In genomic region chr12:108212476-108212875, GRCm38 (mm10) we compare ENCODE assay signal across 16 mouse cellular contexts. TPM values are rescaled to one million over a fixed set of nuclear protein-coding genes. Genes with fewer than 3 reads are reported as not detected.
DNase-seq lines count a peak whose midpoint lies in the region; ATAC-seq and TF ChIP-seq lines count a peak whose summit lies in the region.
"Had no signal": no experiment of that assay in that cellular context is flagged by ENCODE, and none has a peak within 500 bp of the region (broad histone marks: within the 10 kb centered on the region; RNA-seq: fewer than 3 reads in every experiment).

No protein-coding gene starts in this region.

- ATAC-seq in lung, embryonic 14.5 days (ENCODE audit: insufficient read depth), result no peak; the same call in 1 of the 2 replicates
- no peak for ATAC-seq in lung, postnatal 0 days
- ATAC-seq: Patski had no signal

- H3K4me1 ChIP-seq in lung, embryonic 14.5 days (ENCODE audit: insufficient read depth), result peaks cover 6% of the 10 kb centered on the region
- H3K4me1 ChIP-seq in lung, postnatal 0 days (ENCODE audit: insufficient read depth, low read depth, low read length), result no peaks in the 10 kb centered on the region
- 0 out of 2 replicates have a peak, but pooled peaks cover 1% of the 10 kb centered on the region for H3K4me1 ChIP-seq in cortical plate, adult 2 months (ENCODE audit: control insufficient read depth, insufficient read depth, low read length)
- peaks cover 84% of the 10 kb centered on the region for H3K4me1 ChIP-seq in limb, embryonic 10.5 days

- no peak overlapping the region for H3K9ac ChIP-seq in lung, embryonic 14.5 days
- no peak overlapping the region for H3K9ac ChIP-seq in lung, postnatal 0 days (replicated peaks; ENCODE audit: low read depth)

- 0 out of 2 replicates have a peak overlapping the region, but pooled peaks have one; percentile 18 for H3K27ac ChIP-seq in lung, embryonic 14.5 days (ENCODE audit: low read depth)
- no peak overlapping the region for H3K27ac ChIP-seq in lung, postnatal 0 days (ENCODE audit: low read length)
- H3K27ac ChIP-seq in cortical plate, adult 2 months (ENCODE audit: insufficient read depth, low read length), result 0 out of 2 replicates have a peak overlapping the region, but pooled peaks have one; percentile 14
- peak overlapping the region; percentile 70 for H3K27ac ChIP-seq in limb, embryonic 10.5 days
- H3K27ac ChIP-seq in gastrocnemius, adult 2 months, result no peak overlapping the region

- H3K27me3 ChIP-seq in lung, embryonic 14.5 days (ENCODE audit: insufficient read depth, low read length), result no peaks in the 10 kb centered on the region
- no peaks in the 10 kb centered on the region for H3K27me3 ChIP-seq in lung, postnatal 0 days (replicated peaks; ENCODE audit: insufficient read depth, low read length)
- H3K27me3 ChIP-seq in limb, embryonic 10.5 days (ENCODE audit: low read depth, poor library complexity, severe bottlenecking), result peaks cover 4% of the 10 kb centered on the region; the same call in 1 of the 2 replicates
- H3K27me3 ChIP-seq: neural tube, embryonic 12.5 days; Patski had no signal

- intact Hi-C loops in gastrocnemius, adult 2 months (cut with DNase I), result no loop called here

- no peaks in the 10 kb centered on the region for H3K9me3 ChIP-seq in lung, embryonic 14.5 days (ENCODE audit: low read depth, low read length)
- H3K9me3 ChIP-seq in lung, postnatal 0 days (ENCODE audit: low read length), result no peaks in the 10 kb centered on the region
- no peaks in the 10 kb centered on the region for H3K9me3 ChIP-seq in limb, embryonic 10.5 days (replicated peaks)
- H3K9me3 ChIP-seq: neural tube, embryonic 12.5 days had no signal

- TF ChIP-seq CTCF in lung, embryonic 14.5 days (IDR thresholded peaks at IDR 0.05; ENCODE audit: low read depth), result no peak
- no peak for TF ChIP-seq CTCF in lung, postnatal 0 days (IDR thresholded peaks at IDR 0.05)
- no peak for TF ChIP-seq CTCF in cortical plate, adult 2 months (IDR thresholded peaks at IDR 0.05; ENCODE audit: extremely low read depth, insufficient read depth, low read length)
- TF ChIP-seq CTCF in gastrocnemius, adult 2 months (IDR thresholded peaks at IDR 0.05), result no peak

- peak; percentile 57 for DNase-seq in adrenal gland, postnatal 14 days
- DNase-seq in adrenal gland, adult 18-20 months (ENCODE audit: low spot score in 2 of 2), result no peak
- DNase-seq in lung, embryonic 14.5 days, result no peak
- no peak for DNase-seq in lung, postnatal 0 days (ENCODE audit: low spot score)
- DNase-seq in limb, embryonic 10.5 days (ENCODE audit: low spot score), result no peak
- DNase-seq in T-cell, adult 2 months (ENCODE audit: low spot score), result no peak
- no peak for DNase-seq in gastrocnemius, adult 2 months
- DNase-seq: heart, postnatal 10 days; kidney, adult 11 months; lung, adult 18-20 months; retina, postnatal 1 day; spleen, adult 18-20 months; thymus, postnatal 4 days had no signal

- H3K4me3 ChIP-seq in lung, embryonic 14.5 days (ENCODE audit: low read depth, low read length), result no peak overlapping the region
- H3K4me3 ChIP-seq in lung, postnatal 0 days (ENCODE audit: low read depth, low read length), result no peak overlapping the region
- H3K4me3 ChIP-seq in cortical plate, adult 2 months (ENCODE audit: insufficient read depth, low read length), result no peak overlapping the region
- H3K4me3 ChIP-seq in limb, embryonic 10.5 days, result no peak overlapping the region
- H3K4me3 ChIP-seq in gastrocnemius, adult 2 months, result no peak overlapping the region
- H3K4me3 ChIP-seq: neural tube, embryonic 12.5 days had no signal

- TF ChIP-seq POLR2A in cortical plate, adult 2 months (IDR thresholded peaks at IDR 0.05; ENCODE audit: extremely low read depth, insufficient read depth, low read length), result no peak

- H3K36me3 ChIP-seq in lung, embryonic 14.5 days (ENCODE audit: insufficient read depth), result no peaks in the 10 kb centered on the region
- H3K36me3 ChIP-seq in lung, postnatal 0 days (ENCODE audit: insufficient read depth, low read length), result no peaks in the 10 kb centered on the region
- peaks cover 11% of the 10 kb centered on the region for H3K36me3 ChIP-seq in limb, embryonic 10.5 days

- WGBS in lung, embryonic 14.5 days, result 76% methylated on average over 6 of the region's 6 CpGs
- 65% methylated on average over 6 of the region's 6 CpGs for WGBS in lung, postnatal 0 days
- WGBS in limb, embryonic 10.5 days, result 85% methylated on average over 6 of the region's 6 CpGs

- no peak overlapping the region for H3K4me2 ChIP-seq in lung, embryonic 14.5 days
- no peak overlapping the region for H3K4me2 ChIP-seq in lung, postnatal 0 days (replicated peaks; ENCODE audit: low read depth, low read length)

- TF ChIP-seq EP300 in lung, postnatal 0 days (IDR thresholded peaks at IDR 0.05), result no peak

RNA-seq across cellular contexts. Expression of gene Ccnk, which starts 33.1 kb away (rescaled TPM):
- 31.5 and 31.7 TPM in 2 replicates for total RNA-seq in adrenal gland, postnatal 14 days (2021)
- total RNA-seq in adrenal gland, adult 18-20 months (2021), result 10 to 100 TPM; 29.2 to 31.1 TPM
- 4.9 and 5.3 TPM in 2 replicates for polyA plus RNA-seq in lung, embryonic 14.5 days (2014; fragmentation: Nextera tagmentation; extraction: Ambion mirVana)
- 2.0 and 2.5 TPM in 2 replicates for polyA plus RNA-seq in lung, postnatal 0 days (2015; fragmentation: Nextera tagmentation; extraction: Ambion mirVana)
- polyA plus RNA-seq in cortical plate, adult 2 months (2012; rRNA removed), result 24.0 and 24.8 TPM in 2 replicates
- polyA plus RNA-seq in limb, embryonic 10.5 days (2016; fragmentation: Nextera tagmentation; extraction: Ambion mirVana), result 3.3 and 3.4 TPM in 2 replicates
- 100 to 1,000 TPM in 1 of 2 experiments, 10 to 100 TPM in 1; 92.4 to 148 TPM for total RNA-seq in gastrocnemius, adult 2 months (2021)

RNA-seq across cellular contexts. Expression of gene Setd3, which starts 33.4 kb away (rescaled TPM):
- 92.3 and 93.2 TPM in 2 replicates for total RNA-seq in adrenal gland, postnatal 14 days (2021)
- total RNA-seq in adrenal gland, adult 18-20 months (2021), result 100 to 1,000 TPM; 101 to 127 TPM
- polyA plus RNA-seq in lung, embryonic 14.5 days (2014; fragmentation: Nextera tagmentation; extraction: Ambion mirVana), result 68.8 and 69.6 TPM in 2 replicates
- 60.3 and 71.9 TPM in 2 replicates for polyA plus RNA-seq in lung, postnatal 0 days (2015; fragmentation: Nextera tagmentation; extraction: Ambion mirVana)
- polyA plus RNA-seq in cortical plate, adult 2 months (2012; rRNA removed), result 107 and 110 TPM in 2 replicates
- 71.4 and 76.9 TPM in 2 replicates for polyA plus RNA-seq in limb, embryonic 10.5 days (2016; fragmentation: Nextera tagmentation; extraction: Ambion mirVana)
- 100 to 1,000 TPM; 100 to 106 TPM for total RNA-seq in gastrocnemius, adult 2 months (2021)

Comparison
In these comparisons a context has a peak if more than half of its experiments do, and no peak if none do; other contexts are left out.
1. H3K27ac ChIP-seq: peak in lung, embryonic 14.5 days (single experiment), cortical plate, adult 2 months (single experiment) and limb, embryonic 10.5 days (single experiment); none in lung, postnatal 0 days (single experiment) and gastrocnemius, adult 2 months (single experiment).